Mouse (Mus musculus) olfactory bulb, adult 2 months (tissue): ENCODE data around the gene Cyp11a1.

Experiments
- CTCF ChIP-seq: fragments of 200-500 bp; IDR thresholded peaks from 2 replicates; pipeline ENCODE4 v1.5.1; 2012; ENCODE audit warnings: low read depth, mild to moderate bottlenecking, low read length, moderate library complexity; ENCODE audit not compliant: insufficient read depth
- POLR2A ChIP-seq: fragments of 200-500 bp; IDR thresholded peaks from 2 replicates; pipeline ENCODE4 v1.6.1; 2012; ENCODE audit warnings: mild to moderate bottlenecking, low read depth, low read length, moderate library complexity; ENCODE audit not compliant: insufficient read depth

DNA sequence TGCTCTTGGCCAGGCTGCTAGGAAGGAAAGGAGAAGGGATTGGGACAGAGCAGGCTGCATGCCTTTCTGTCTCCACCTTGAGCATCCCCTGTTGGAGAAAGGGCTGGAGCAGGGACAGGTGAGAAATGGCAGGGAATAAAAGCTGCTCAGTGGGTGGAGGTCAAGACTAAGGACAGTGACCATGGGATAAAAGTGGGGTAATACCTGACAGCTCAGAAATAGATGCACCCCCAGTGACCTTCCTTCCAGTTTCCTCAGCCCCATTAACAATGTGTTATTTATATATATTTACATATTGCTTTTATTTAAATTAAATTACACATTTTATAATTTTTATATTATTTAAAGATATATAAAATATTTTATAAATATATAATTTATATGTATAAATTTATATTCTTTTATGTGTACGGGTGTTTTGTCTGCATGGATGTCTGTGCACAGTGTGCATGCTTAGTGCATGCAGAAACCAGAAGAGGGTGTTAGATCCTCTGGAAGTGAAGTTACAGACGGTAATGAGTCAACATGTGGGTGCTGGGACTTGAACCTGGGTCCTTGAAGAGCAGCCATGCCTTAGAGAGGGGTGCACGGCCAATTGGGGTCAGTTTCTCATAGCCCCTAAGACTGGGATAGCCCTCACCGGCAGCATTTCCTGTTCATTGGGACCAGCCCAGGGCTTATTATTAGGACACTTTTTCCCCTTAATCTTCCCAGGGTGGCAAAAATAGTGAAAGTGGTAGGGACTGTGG, 42.8 kb upstream of the Cyp11a1 start:
- TF ChIP-seq POLR2A (no peak), CTCF (no peak)
